Mouse (Mus musculus) testis, adult 2 months (tissue): ENCODE measurements at regions not wholly inside any gene's neighbourhood (a gene's known extent, or its start where the extent isn't known, plus 50 kb on each side); places are given as distances from the start of the nearest gene placed in this dataset.

Source experiments
- H3K27ac ChIP-seq: fragments of 200-500 bp; 2 replicates; pipeline ENCODE4 v1.5.1; 2012; ENCODE audit warnings: low read depth, low read length; ENCODE audit not compliant: control insufficient read depth, insufficient read depth
- H3K27me3 ChIP-seq: fragments of 200-500 bp; 2 replicates; pipeline ENCODE4 v1.6.1; 2012; ENCODE audit warnings: mild to moderate bottlenecking, low read length, moderate library complexity; ENCODE audit not compliant: control insufficient read depth, insufficient read depth
- H3K36me3 ChIP-seq: fragments of 200-500 bp; 2 replicates; pipeline ENCODE4 v1.6.1; 2012; ENCODE audit warnings: mild to moderate bottlenecking, low read length; ENCODE audit not compliant: control insufficient read depth, insufficient read depth
- H3K4me1 ChIP-seq: fragments of 200-500 bp; 2 replicates; pipeline ENCODE4 v1.6.1; 2012; ENCODE audit warnings: low read length; ENCODE audit not compliant: control insufficient read depth, insufficient read depth
- H3K4me3 ChIP-seq: fragments of 200-500 bp; 2 replicates; pipeline ENCODE4 v1.5.1; 2012; ENCODE audit warnings: low read depth, mild to moderate bottlenecking, low read length, moderate library complexity, mixed read lengths; ENCODE audit not compliant: control insufficient read depth
- CTCF ChIP-seq: fragments of 200-500 bp; IDR thresholded peaks from 2 replicates; pipeline ENCODE4 v1.5.1; 2012; ENCODE audit warnings: low read depth, mild to moderate bottlenecking, inconsistent platforms, low read length, moderate library complexity; ENCODE audit not compliant: control insufficient read depth, insufficient read depth, insufficient replicate concordance
- POLR2A ChIP-seq: fragments of 200-500 bp; IDR thresholded peaks from 2 replicates; pipeline ENCODE4 v1.6.1; 2012; ENCODE audit warnings: low read depth, mild to moderate bottlenecking, inconsistent platforms, low read length, moderate library complexity; ENCODE audit not compliant: control insufficient read depth

DNA sequence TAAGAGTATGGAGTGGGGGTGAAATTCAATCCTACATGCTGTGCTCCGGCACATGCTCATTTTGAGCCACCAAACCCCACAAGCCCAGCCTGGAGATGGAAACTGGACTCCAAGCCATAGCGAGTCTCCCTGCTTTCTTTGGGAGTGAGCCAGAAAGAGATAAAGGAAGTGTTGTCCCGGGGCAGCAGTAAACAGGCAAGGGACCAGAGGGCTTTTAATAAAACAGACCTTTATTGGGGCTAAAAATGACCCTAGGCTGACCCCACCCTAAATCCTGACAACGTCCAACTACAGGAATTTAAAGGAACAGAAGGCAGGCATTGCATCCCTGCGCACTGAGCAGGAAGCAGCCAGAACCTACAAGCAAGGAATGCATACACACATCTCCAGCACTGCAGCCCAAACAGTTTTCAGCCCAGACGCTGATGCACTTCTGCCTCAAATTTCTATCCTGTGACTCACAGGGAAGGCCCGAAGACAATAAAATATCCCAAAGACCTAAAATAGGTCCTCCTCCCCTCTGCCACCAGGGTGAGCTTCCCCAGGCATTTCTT is 87.9 kb upstream of the Ankrd1 start:
- H3K27ac ChIP-seq = no peak overlapping the region
- H3K27me3 ChIP-seq = no peaks in the 10 kb centered on the region
- no peaks in the 10 kb centered on the region for H3K4me1 ChIP-seq
- H3K4me3 ChIP-seq = no peak overlapping the region
- TF ChIP-seq CTCF (no peak), POLR2A (no peak)
- H3K36me3 ChIP-seq = no peaks in the 10 kb centered on the region

DNA sequence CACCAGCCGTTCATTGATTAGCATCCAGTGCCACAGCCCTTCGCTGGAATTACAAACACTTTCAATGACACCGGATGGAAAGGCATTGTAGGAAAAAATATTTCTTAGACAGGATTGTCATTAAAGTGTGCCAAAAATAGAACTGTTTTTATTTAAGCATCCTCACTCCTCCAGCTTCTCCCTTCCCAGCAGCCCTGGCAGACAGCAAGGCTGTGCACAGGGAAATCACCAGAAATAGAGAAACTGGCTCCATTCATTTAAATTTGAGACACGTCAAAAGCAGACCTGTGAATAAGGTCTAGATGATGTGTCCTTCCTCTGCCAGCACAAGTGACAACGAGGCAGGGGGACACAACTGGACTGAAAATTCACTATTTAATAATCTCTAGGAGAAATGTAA is 88.5 kb upstream of the Ankrd1 start:
- Histone ChIP-seq H3K27ac (no peak overlapping the region), H3K4me1 (no peaks in the 10 kb centered on the region), H3K4me3 (no peak overlapping the region), H3K27me3 (no peaks in the 10 kb centered on the region), H3K36me3 (no peaks in the 10 kb centered on the region)
- no peak for TF ChIP-seq CTCF

DNA sequence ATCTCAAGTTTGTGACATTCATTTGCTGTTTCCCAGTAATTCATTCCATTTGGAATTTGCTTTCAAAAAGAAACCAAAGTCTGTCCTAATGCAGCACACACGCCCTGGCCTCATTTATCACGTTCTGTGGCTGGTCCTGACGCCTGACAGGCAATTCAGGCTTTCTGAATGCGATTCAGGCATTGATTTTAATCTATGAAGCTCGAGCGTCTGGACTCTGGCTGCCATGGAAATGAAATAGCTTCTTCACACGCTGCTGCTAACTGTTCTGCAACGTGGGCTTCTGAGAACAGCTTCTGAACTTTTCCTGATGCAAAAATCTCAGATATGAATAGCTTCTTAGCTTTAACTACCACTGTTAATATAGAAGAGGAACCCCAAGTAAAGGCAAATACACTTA is 93.6 kb upstream of the Ankrd1 start:
- no peak overlapping the region for H3K4me3 ChIP-seq
- no peak for TF ChIP-seq CTCF
- no peak for TF ChIP-seq POLR2A
- no peak overlapping the region for H3K27ac ChIP-seq
- no peaks in the 10 kb centered on the region for H3K4me1 ChIP-seq
- H3K36me3 ChIP-seq = no peaks in the 10 kb centered on the region
- no peaks in the 10 kb centered on the region for H3K27me3 ChIP-seq

DNA sequence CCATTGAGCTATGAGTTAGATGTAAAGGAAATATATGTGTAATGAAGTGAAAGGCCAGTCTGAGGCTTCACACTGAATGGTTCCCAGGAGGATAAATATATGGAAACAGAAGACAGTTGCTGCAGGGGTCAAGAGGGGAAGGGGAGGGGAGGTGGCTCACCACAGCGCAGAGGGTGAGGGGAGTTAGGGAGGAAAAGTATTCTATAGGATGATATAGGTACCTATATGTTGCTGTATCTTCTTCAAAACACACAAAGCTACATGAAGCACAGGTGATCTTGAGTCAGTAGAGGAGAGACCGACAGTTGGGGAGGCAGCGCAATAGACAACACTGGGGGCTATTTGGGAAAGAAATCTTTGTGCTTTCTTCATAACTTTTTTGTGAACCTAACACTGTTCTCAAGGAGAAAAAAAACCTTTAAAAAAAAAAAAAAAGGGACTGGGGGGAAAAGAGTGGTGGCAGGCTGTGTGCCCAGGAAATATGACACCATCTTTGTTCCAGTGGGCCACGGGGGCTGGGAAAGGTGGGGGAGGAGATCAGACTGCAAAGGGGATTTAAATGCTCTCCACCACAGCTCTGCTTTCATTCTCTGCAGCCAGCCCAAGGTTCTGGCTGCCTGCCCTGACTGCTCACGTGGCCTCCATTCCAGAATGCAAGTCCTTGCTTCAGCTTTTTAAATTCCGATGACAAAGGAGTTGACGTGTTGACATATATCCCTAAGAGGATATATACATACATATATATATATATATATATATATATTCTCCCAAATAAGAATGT is 94.5 kb upstream of the Ankrd1 start:
- Histone ChIP-seq H3K27me3 (no peaks in the 10 kb centered on the region), H3K4me3 (no peak overlapping the region), H3K36me3 (no peaks in the 10 kb centered on the region), H3K27ac (no peak overlapping the region), H3K4me1 (no peaks in the 10 kb centered on the region)
- TF ChIP-seq POLR2A (no peak), CTCF (no peak)

DNA sequence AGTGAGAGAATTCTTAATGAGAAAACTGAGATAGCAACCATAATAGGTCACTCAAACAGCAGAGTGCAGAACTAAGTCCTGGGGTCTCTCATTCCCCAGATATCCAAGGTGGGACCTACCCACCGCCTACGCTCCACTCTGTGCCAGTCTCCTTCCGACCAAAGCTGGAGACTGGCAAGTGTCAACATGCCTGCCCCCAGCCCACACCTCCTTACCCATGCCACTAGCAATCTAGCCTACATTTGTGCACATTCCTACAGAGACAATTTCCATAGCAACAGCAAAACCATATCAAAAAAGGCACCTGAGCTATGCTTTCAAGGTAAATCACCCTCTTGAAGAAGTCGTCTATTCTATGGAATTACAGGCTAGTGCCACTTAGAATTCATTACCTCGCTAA is 97.3 kb upstream of the Ankrd1 start:
- Histone ChIP-seq H3K4me1 (no peaks in the 10 kb centered on the region), H3K36me3 (no peaks in the 10 kb centered on the region), H3K4me3 (no peak overlapping the region), H3K27ac (no peak overlapping the region), H3K27me3 (no peaks in the 10 kb centered on the region)
- no peak for TF ChIP-seq CTCF
- no peak for TF ChIP-seq POLR2A

DNA sequence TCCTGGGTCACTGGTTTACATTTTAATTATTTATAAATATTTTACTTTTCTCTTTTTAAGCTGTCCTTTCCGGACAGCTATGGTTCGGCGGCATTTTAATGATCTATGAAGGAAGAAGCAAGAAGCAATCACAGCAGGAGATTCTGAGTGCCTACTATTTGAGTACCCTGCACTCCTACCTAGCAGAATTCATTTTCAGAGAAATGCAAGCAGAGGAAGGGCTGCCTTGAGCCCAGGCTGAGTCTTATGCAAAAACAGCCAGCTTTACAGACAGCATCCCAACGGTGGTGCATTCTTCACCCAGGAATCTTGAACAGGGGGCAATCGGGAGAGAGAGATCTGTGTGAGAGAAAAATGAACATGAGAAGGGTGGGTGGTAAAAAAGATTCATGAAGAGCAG is 97.7 kb upstream of the Ankrd1 start:
- TF ChIP-seq CTCF (no peak), POLR2A (no peak)
- H3K36me3 ChIP-seq = no peaks in the 10 kb centered on the region
- no peak overlapping the region for H3K4me3 ChIP-seq
- H3K27ac ChIP-seq = no peak overlapping the region
- H3K4me1 ChIP-seq = no peaks in the 10 kb centered on the region
- H3K27me3 ChIP-seq = no peaks in the 10 kb centered on the region

DNA sequence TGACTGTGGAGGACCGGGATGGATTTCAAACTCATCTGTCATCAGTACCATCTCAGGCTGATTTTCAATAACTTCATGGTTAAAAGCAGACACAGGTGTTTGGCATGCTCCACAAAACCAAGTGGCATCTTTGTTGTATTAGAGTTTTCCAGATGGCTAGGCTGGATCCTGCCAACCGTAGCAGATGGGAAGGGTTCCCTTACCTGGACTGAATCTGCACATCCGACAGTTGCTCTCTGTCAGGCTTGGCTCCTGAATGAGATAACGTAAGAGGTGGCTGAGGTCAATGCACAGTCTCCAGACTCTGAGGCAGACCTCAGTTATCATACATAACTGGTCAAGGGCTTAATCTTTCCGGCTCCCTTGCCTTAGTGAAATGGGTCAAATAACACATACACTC is 99.0 kb upstream of the Ankrd1 start:
- TF ChIP-seq CTCF (no peak), POLR2A (no peak)

More for the DNA sequence above, 99.0 kb upstream of the Ankrd1 start:
- Histone ChIP-seq H3K27me3 (no peaks in the 10 kb centered on the region), H3K27ac (no peak overlapping the region), H3K36me3 (no peaks in the 10 kb centered on the region), H3K4me1 (no peaks in the 10 kb centered on the region), H3K4me3 (no peak overlapping the region)
